Mouse (Mus musculus) cortical plate, adult 2 months (tissue): Measurements from ENCODE around the gene Timm44. TPM values are rescaled to one million over a fixed set of nuclear protein-coding genes. Genes with fewer than 3 reads are reported as not detected.

Experiments
- H3K27ac ChIP-seq: fragments of 200-500 bp; 2 replicates; pipeline ENCODE4 v1.5.1; 2012; ENCODE audit warnings: low read length, control low read depth, inconsistent platforms; ENCODE audit not compliant: insufficient read depth
- H3K4me1 ChIP-seq: fragments of 200-500 bp; 2 replicates; pipeline ENCODE4 v1.6.1; 2011; ENCODE audit warnings: low read length; ENCODE audit not compliant: control insufficient read depth, insufficient read depth
- H3K4me3 ChIP-seq: fragments of 200-500 bp; 2 replicates; pipeline ENCODE4 v1.5.1; 2011; ENCODE audit warnings: mild to moderate bottlenecking, low read length, control low read depth; ENCODE audit not compliant: insufficient read depth
- CTCF ChIP-seq: fragments of 200-500 bp; IDR thresholded peaks from 2 replicates; pipeline ENCODE4 v1.5.1; 2011; ENCODE audit warnings: mild to moderate bottlenecking, control low read depth, low read length; ENCODE audit not compliant: insufficient read depth; ENCODE audit errors: extremely low read depth
- POLR2A ChIP-seq: fragments of 200-500 bp; IDR thresholded peaks from 2 replicates; pipeline ENCODE4 v1.6.1; 2011; ENCODE audit warnings: mild to moderate bottlenecking, low read length, control low read depth; ENCODE audit not compliant: insufficient read depth; ENCODE audit errors: extremely low read depth
- polyA plus RNA-seq: library from polyadenylated mRNA; depleted of rRNA; stranded (reverse); fragments of >200 nt; gene quantifications from 2 replicates; pipeline ENCODE4 v1.2.3, GENCODE M21; 2012

The Timm44 gene
- polyA plus RNA-seq, 1 experiment: 92.9 TPM

DNA sequence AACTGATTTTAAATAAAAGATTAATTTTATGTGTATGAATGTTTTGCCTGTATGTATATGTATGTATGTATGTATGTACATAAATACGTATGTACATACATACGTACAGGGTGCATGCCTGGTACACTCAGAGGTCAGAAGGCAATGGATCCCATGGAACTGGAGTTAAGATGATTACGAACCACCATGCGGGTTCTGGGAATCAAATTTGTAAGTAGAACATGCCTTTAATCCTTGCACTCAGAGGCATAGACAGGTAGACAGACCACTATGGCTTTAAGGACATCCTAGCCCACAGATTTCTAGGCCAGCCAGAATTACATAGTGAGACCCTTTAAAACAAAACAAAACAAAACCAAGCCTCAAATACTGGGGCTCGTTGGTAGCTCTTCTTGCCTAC is 42.4 kb upstream of the Timm44 start:
- TF ChIP-seq POLR2A: no peak
- TF ChIP-seq CTCF: no peak
- no peak overlapping the region for H3K27ac ChIP-seq
- H3K4me1 ChIP-seq: peaks cover 1% of the 10 kb centered on the region; the same call in 1 of the 2 replicates
- no peak overlapping the region for H3K4me3 ChIP-seq

DNA sequence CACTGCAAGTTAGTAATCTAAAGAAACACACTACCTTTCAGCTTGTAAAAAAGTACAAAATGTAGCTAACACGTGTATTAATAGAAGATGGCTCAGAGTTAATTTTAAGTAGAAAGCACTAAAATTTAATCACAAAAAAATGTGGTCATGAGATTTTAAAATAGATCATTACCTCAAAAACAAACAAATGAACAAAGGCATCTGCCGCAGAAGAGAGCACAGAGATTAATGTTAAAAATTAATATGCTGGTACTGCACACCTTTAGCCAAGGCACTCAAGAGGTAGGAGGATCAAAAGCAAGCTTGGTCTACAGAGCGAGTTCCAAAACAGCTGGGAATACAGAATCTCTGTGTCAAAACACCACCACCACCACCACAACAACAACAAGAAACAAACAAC is 39.1 kb upstream of the Timm44 start:
- Histone ChIP-seq H3K4me3 (no peak overlapping the region), H3K27ac (no peak overlapping the region), H3K4me1 (peaks cover 1% of the 10 kb centered on the region; the same call in 1 of the 2 replicates)
- TF ChIP-seq POLR2A: no peak

DNA sequence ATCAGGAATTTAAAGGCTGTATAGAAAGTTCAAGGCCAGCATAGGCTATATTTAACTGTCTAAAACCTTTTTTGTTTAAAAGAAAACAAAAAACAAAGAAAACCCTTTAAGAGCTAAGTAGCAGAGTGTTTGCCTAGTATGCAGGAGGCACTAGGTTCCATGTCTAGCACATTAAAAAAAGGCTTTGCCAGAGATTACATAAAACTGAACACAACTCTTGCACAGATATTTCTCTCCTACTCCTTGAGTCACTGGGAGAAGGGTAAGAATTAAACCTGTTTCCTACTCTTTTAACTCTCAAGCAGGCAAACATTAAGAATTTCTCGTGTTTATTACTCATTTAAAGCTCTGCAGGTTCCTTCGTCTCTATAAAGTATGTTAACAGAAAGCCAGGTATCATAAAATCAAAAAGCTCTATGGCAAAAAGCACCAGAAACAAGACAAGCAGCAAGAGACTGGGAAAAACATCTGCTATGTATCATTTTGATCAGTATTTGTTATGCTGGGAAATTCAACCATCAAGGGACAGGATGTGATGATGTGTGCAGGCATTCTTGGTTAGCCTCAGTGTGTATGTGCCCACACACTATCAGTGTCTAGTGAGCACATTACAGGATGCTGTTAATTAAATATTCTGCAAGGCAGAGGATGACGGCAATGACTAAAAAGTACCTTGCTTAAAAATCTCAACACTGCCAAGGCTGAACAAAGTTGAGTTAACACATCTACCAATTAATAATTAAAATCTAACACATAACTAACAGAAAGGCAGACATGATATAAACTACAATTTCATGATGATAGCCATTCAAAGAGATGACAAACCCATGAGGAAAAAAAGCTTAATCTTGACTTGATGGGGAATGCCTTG is 37.8 kb upstream of the Timm44 start:
- Histone ChIP-seq H3K4me1 (peaks cover 1% of the 10 kb centered on the region; the same call in 1 of the 2 replicates), H3K4me3 (no peak overlapping the region), H3K27ac (peak overlapping the region; percentile 42; the same call in 1 of the 2 replicates)
- TF ChIP-seq POLR2A: no peak
- TF ChIP-seq CTCF: no peak

DNA sequence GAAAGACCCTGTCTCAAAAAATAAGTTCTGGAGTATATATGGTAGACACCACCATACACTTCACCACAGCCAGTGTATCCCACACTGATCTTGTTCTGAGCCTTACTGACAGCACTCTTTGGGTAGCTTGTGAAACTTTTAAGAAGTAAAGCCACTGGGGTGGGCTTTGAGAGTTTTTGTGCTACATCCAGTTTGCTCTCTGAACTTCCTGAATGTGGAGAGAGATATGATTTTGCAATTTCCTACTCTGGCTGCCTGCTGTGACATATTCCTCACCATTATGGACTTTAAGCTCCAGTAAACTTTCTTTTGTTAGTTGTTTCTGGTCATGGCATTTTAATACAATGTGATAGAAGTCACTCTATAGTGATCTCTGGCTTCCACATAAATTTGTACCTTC is 36.4 kb upstream of the Timm44 start:
- TF ChIP-seq CTCF (no peak), POLR2A (no peak)
- H3K27ac ChIP-seq: no peak overlapping the region

DNA sequence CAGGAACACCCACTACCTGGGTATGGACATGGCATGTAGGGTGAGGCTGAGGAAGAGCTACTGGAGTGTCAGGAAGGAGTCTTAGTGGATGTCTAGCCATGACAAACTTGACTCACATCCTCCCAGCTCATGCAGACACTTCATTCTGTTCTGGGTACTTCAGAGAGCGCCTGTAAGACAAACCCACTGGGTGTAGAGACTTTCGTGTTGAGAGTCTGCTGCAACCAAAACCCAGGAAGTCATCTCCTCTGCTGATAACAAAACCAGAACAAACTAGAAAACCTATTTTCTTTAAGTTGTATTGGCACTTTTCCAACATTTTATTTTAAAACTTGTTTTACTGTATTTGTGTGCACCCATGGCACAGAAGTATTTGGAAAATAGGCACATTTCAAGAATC is 30.1 kb upstream of the Timm44 start:
- no peak overlapping the region for H3K27ac ChIP-seq
- H3K4me3 ChIP-seq: no peak overlapping the region
- TF ChIP-seq CTCF (no peak), POLR2A (no peak)
- H3K4me1 ChIP-seq: no peaks in the 10 kb centered on the region

More for the DNA sequence above, 36.4 kb upstream of the Timm44 start:
- H3K4me1 ChIP-seq: peaks cover 1% of the 10 kb centered on the region; the same call in 1 of the 2 replicates
- H3K4me3 ChIP-seq: no peak overlapping the region

DNA sequence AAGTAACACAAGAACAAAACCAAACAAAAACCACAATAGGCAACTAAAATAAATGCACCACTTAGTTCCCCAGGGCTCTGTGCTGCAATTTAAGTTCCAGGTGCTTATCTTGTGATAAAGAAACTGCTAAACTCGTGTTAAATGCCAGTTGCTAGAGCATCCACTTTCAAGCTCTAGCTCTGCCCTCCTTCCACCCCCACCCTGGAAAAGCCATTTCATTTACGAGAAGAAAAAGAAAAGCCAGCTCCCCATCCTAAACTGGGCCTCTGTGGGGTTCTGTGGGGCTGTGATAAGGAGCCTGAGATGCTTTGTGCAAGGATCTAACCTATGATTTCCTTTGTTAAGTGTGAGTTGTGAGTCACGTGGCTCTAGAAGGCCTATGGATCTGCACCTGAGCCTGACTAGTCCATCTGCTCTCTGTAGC is 28.4 kb upstream of the Timm44 start:
- H3K27ac ChIP-seq: no peak overlapping the region
- TF ChIP-seq CTCF: no peak
- TF ChIP-seq POLR2A: no peak
- H3K4me3 ChIP-seq: no peak overlapping the region
- H3K4me1 ChIP-seq: no peaks in the 10 kb centered on the region

DNA sequence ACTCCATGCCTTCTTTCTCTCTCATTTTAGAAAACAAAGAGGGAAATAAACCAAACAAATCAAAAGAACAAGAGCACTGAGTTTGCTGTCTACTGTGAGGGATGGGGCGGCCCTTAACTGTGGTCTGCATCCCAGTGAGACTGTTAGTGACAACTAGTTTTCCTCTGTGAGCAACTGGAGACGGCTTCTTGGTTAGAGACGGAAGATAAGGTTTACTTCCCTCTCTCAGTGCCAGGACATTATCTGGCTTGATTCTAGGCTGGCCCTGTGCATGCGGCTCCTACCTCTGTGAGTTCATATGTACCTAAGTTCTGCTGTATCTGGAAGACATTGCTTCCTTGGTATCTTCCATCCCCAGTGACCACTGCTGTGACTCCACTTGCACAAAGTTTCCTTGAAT is 22.1 kb upstream of the Timm44 start:
- Histone ChIP-seq H3K4me3 (no peak overlapping the region), H3K4me1 (no peaks in the 10 kb centered on the region), H3K27ac (no peak overlapping the region)
- TF ChIP-seq POLR2A (no peak), CTCF (no peak)

DNA sequence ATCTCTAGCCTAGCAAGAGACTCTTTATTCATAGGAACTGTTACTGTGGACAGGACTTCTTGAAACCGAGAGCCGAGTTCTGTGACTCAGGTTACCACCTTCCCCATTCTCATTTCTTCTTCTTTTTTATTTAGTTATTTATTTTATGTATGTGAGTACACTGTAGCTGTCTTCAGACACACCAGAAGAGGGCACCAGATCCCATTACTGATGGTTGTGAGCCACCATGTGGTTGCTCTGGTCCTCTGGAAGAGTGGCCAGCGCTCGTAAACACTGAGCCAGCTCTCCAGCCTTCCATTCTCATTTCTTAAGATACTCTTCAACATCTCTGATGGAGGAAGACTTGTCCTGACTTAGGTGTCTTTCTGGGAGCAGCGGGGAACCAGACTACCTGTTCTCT is 17.0 kb upstream of the Timm44 start:
- Histone ChIP-seq H3K4me3 (no peak overlapping the region), H3K27ac (no peak overlapping the region), H3K4me1 (no peaks in the 10 kb centered on the region)
- TF ChIP-seq POLR2A (no peak), CTCF (no peak)

DNA sequence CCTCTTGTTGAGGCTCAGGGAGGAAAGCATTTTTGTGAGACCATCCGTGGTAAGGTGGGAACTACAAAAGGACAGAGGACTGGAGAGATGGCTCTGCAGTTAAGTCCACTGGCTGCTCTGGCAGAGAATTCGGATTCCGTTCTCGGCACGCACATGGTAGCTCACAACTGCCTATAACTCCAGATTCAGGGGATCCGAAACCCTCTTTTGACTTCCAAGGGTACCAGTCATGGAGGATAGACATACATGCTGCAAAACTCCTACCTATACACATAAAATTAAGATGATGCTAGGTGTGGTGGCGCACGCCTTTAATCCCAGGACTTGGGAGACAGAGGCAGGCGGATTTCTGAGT is 375 bp upstream of the Timm44 start:
- Histone ChIP-seq H3K4me3 (peak overlapping the region; percentile 43), H3K4me1 (peaks cover 2% of the 10 kb centered on the region; the same call in 1 of the 2 replicates), H3K27ac (0 out of 2 replicates have a peak overlapping the region, but pooled peaks have one; percentile 16)
- TF ChIP-seq POLR2A (0 out of 2 replicates have a peak, but pooled peaks have one; percentile 5), CTCF (no peak)

DNA sequence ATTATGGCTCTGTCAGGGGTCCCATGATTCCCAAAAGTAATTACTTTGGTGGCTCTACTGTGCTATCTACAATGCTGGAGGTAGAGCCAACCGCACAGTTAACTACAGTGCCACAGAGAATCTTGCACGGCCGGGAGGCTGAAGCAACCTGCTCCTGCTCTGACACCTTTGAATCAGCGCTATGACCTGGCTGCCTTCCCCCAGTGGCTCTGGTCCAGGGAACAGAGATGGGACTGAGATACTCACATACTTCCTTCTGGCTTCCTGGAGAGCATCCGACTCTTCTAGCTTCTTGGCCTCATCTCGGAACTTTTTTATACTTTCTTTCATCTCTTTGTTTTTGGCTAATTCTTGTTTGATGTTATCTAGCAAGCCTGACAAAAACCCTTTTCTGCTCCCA is 6.1 kb downstream of the Timm44 start:
- Histone ChIP-seq H3K4me1 (peaks cover 2% of the 10 kb centered on the region; the same call in 1 of the 2 replicates), H3K4me3 (no peak overlapping the region), H3K27ac (no peak overlapping the region)
- TF ChIP-seq CTCF (no peak), POLR2A (no peak)
